Mouse (Mus musculus) ES-Bruce4 (cell line): ENCODE data around the gene Tmem263. TPM values are rescaled to one million over a fixed set of nuclear protein-coding genes. Genes with fewer than 3 reads are reported as not detected.

Experiments
- H3K27ac ChIP-seq: 2 replicates; pipeline ENCODE4 v1.5.1; 2012; ENCODE audit warnings: low read length, inconsistent platforms; ENCODE audit not compliant: insufficient read depth
- H3K27me3 ChIP-seq: 2 replicates; pipeline ENCODE4 v1.6.1; 2012; ENCODE audit warnings: mild to moderate bottlenecking, low read length, inconsistent platforms; ENCODE audit not compliant: control insufficient read depth, poor library complexity, insufficient read depth, severe bottlenecking
- H3K36me3 ChIP-seq: 2 replicates; pipeline ENCODE4 v1.6.1; 2012; ENCODE audit warnings: inconsistent platforms, mild to moderate bottlenecking, low read length, moderate library complexity; ENCODE audit not compliant: control insufficient read depth, poor library complexity, insufficient read depth, severe bottlenecking
- H3K4me1 ChIP-seq: one replicate; pipeline ENCODE4 v1.8.1; 2011; ENCODE audit warnings: low read length; ENCODE audit not compliant: control insufficient read depth, insufficient read depth
- H3K4me3 ChIP-seq: 2 replicates; pipeline ENCODE4 v1.5.1; 2011; ENCODE audit warnings: low read depth, mild to moderate bottlenecking, low read length
- H3K9ac ChIP-seq: 2 replicates; pipeline ENCODE4 v1.6.1; 2012; ENCODE audit warnings: low read depth, mild to moderate bottlenecking, inconsistent platforms; ENCODE audit not compliant: poor library complexity, severe bottlenecking
- H3K9me3 ChIP-seq: replicated peaks from 2 replicates; pipeline ENCODE4 v1.6.1; 2012; ENCODE audit warnings: mild to moderate bottlenecking, low read length, inconsistent platforms; ENCODE audit not compliant: control insufficient read depth, poor library complexity, insufficient read depth, severe bottlenecking
- CTCF ChIP-seq: IDR thresholded peaks from one replicate; pipeline ENCODE4 v1.8.1; 2011; ENCODE audit warnings: low read depth, low read length
- EP300 ChIP-seq: IDR thresholded peaks from 2 replicates; pipeline ENCODE4 v1.6.1; 2011; ENCODE audit warnings: low read depth, low read length; ENCODE audit not compliant: insufficient read depth
- POLR2A ChIP-seq: IDR thresholded peaks from one replicate; pipeline ENCODE4 v1.8.1; 2011; ENCODE audit warnings: low read length; ENCODE audit not compliant: insufficient read depth
- polyA plus RNA-seq: library from polyadenylated mRNA; stranded (reverse); fragments of >200 nt; gene quantifications from 2 replicates; pipeline ENCODE4 v1.2.4, GENCODE M21; 2011; ENCODE audit warnings: low read depth; ENCODE audit not compliant: missing spikeins, insufficient read depth, insufficient read length

Gene Tmem263
- 22.8 and 24.0 TPM in 2 replicates for polyA plus RNA-seq

- Histone ChIP-seq H3K4me3 (peak within 1 kb of the TSS; percentile 91), H3K27me3 (no peaks in the 10 kb centered on the region), H3K9ac (peak within 1 kb of the TSS; percentile 94), H3K9me3 (no peaks in the 10 kb centered on the region), H3K36me3 (no peaks in the 10 kb centered on the region), H3K27ac (peak within 1 kb of the TSS; percentile 54), H3K4me1 (no peaks in the 10 kb centered on the region)
- TF ChIP-seq CTCF (no peak), EP300 (no peak), POLR2A (no peak)
These were observed at the start of gene Tmem263, which contains the start of gene Fhl4 for GRCm38 (mm10) chr10:85102247-85103084. Gene Tmem263, plus strand, starts transcription at chr10:85102627. Gene Fhl4, minus strand, starts transcription at chr10:85102495.

GRCm38 (mm10) chr10:85054876-85055275, 47.6 kb upstream of the Tmem263 start:
- peaks cover 23% of the 10 kb centered on the region for H3K9me3 ChIP-seq
- no peak for TF ChIP-seq CTCF
- TF ChIP-seq POLR2A: no peak
- peak overlapping the region; percentile 98 for H3K27ac ChIP-seq
- H3K9ac ChIP-seq: no peak overlapping the region
- H3K27me3 ChIP-seq: no peaks in the 10 kb centered on the region
- no peak overlapping the region for H3K4me3 ChIP-seq
- peaks cover 7% of the 10 kb centered on the region for H3K4me1 ChIP-seq
- no peaks in the 10 kb centered on the region for H3K36me3 ChIP-seq

DNA sequence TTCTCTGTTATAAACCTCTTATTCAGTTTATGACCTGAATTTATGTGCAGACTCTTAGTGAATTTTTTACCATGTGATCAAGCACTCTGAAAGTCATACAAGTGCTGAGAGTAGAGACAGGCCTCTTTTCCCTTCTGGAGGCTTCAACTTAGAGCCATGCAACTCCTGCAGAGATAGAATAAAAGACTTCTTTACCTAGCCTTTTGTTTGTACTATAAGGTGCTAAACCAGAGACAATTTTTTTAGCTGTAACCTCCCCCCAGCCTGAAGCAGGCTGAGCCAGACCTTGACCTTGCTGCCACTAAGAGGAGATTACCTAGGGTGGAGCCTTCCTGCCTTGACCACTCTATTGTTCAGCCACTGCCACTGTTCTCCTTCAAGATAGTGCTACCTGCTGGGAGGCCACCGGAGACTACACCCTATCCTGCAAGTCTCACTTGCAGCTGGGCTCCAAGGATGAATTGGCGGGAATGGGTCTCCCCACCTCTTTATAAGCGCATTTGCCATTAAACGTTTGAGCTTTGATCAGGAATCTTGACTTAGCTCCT, 30.7 kb upstream of the Tmem263 start:
- Histone ChIP-seq H3K27ac (peak overlapping the region; percentile 99), H3K4me3 (no peak overlapping the region), H3K27me3 (no peaks in the 10 kb centered on the region), H3K9ac (no peak overlapping the region), H3K9me3 (peaks cover 46% of the 10 kb centered on the region), H3K4me1 (no peaks in the 10 kb centered on the region), H3K36me3 (no peaks in the 10 kb centered on the region; the same call in 1 of the 2 replicates)
- no peak for TF ChIP-seq CTCF
- peak; percentile 97 for TF ChIP-seq EP300
- no peak for TF ChIP-seq POLR2A

GRCm38 (mm10) chr10:85101841-85102240, 586 bp upstream of the Tmem263 start:
- Histone ChIP-seq H3K4me1 (no peaks in the 10 kb centered on the region), H3K4me3 (peak overlapping the region; percentile 88), H3K27ac (peak overlapping the region; percentile 54), H3K36me3 (no peaks in the 10 kb centered on the region), H3K27me3 (no peaks in the 10 kb centered on the region), H3K9me3 (no peaks in the 10 kb centered on the region), H3K9ac (peak overlapping the region; percentile 70)
- no peak for TF ChIP-seq CTCF
- TF ChIP-seq POLR2A: no peak
- TF ChIP-seq EP300: no peak

- Histone ChIP-seq H3K36me3 (no peaks in the 10 kb centered on the region), H3K9ac (peak overlapping the region; percentile 94), H3K27ac (no peak overlapping the region; the same call in 1 of the 2 replicates), H3K4me3 (peak overlapping the region; percentile 91), H3K27me3 (no peaks in the 10 kb centered on the region), H3K4me1 (no peaks in the 10 kb centered on the region), H3K9me3 (no peaks in the 10 kb centered on the region)
- TF ChIP-seq EP300 (no peak), POLR2A (no peak), CTCF (no peak)
These were observed 858 bp downstream of the Tmem263 start for GRCm38 (mm10) chr10:85103085-85103885.
